Mouse (Mus musculus) CH12.LX (cell line): Measurements from ENCODE around the gene Hoxb7. TPM values are rescaled to one million over a fixed set of nuclear protein-coding genes. Genes with fewer than 3 reads are reported as not detected.

Experiments
- DNase-seq: peaks from one replicate; pipeline ENCODE4 v3.0.0-alpha.2; 2013; ENCODE audit errors: extremely low read depth
- H3K27ac ChIP-seq: 2 replicates; pipeline ENCODE4 v1.5.1; 2012; ENCODE audit warnings: low read depth, mild to moderate bottlenecking, control low read depth, moderate library complexity; ENCODE audit not compliant: insufficient read depth
- H3K27me3 ChIP-seq: replicated peaks from 2 replicates; pipeline ENCODE3; 2012; ENCODE audit warnings: inconsistent platforms
- H3K36me3 ChIP-seq, 2 experiments: replicated peaks in 1 of 2; 2 replicates each; pipeline versions ENCODE3 to v1.6.1; 2012; ENCODE audit warnings: inconsistent platforms in 1 of 2, low read length in 1 of 2, mild to moderate bottlenecking in 1 of 2, mixed read lengths in 1 of 2, moderate library complexity in 1 of 2; ENCODE audit not compliant: control insufficient read depth in 1 of 2, insufficient read depth in 1 of 2
- H3K4me1 ChIP-seq, 2 experiments: 2 replicates each; pipeline ENCODE4 v1.6.1; 2012; ENCODE audit warnings: inconsistent platforms in 1 of 2, moderate library complexity in 1 of 2; ENCODE audit not compliant: insufficient read depth in 2 of 2, control insufficient read depth in 1 of 2
- H3K4me2 ChIP-seq: 2 replicates; pipeline ENCODE4 v1.6.1; 2012; ENCODE audit warnings: low read depth, mild to moderate bottlenecking, control low read depth; ENCODE audit not compliant: poor library complexity, insufficient read depth, severe bottlenecking
- H3K4me3 ChIP-seq, 3 experiments: fragments of 150-350 bp in 1 of 3; sonication (generic) in 1 of 3; replicated peaks in 1 of 3; 2 replicates each; pipeline versions ENCODE3 to v1.5.1; 2011 to 2012; ENCODE audit warnings: low read depth in 2 of 3, low read length in 2 of 3, mild to moderate bottlenecking in 2 of 3, moderate library complexity in 2 of 3, control low read depth in 1 of 3, improper control_type of control experiment in 1 of 3, inconsistent platforms in 1 of 3, mixed read lengths in 1 of 3; ENCODE audit not compliant: poor library complexity in 1 of 3
- H3K79me2 ChIP-seq: replicated peaks from 2 replicates; pipeline ENCODE4 v1.6.1; 2012; ENCODE audit warnings: mild to moderate bottlenecking, moderate library complexity; ENCODE audit not compliant: control insufficient read depth, poor library complexity, insufficient read depth, severe bottlenecking; ENCODE audit errors: extremely low read depth
- H3K9ac ChIP-seq: 2 replicates; pipeline ENCODE4 v1.6.1; 2012; ENCODE audit warnings: low read depth, mild to moderate bottlenecking, control low read depth, moderate library complexity; ENCODE audit not compliant: insufficient read depth
- H3K9me3 ChIP-seq: replicated peaks from 2 replicates; pipeline ENCODE3; 2012; ENCODE audit warnings: low read length, inconsistent platforms, mixed read lengths
- CHD1 ChIP-seq: IDR thresholded peaks from 2 replicates; pipeline ENCODE4 v1.6.1; 2012; ENCODE audit warnings: low read depth, low read length, improper control_type of control experiment, inconsistent platforms
- CTCF ChIP-seq, 2 experiments: IDR thresholded peaks in 1 of 2; conservative IDR thresholded peaks in 1 of 2; 2 replicates each; pipeline ENCODE4 v1.5.1; 2011 to 2012; ENCODE audit warnings: low read depth in 2 of 2, low read length in 2 of 2, improper control_type of control experiment in 1 of 2, inconsistent platforms in 1 of 2, mild to moderate bottlenecking in 1 of 2, moderate library complexity in 1 of 2
- IRF4 ChIP-seq: IDR thresholded peaks from 2 replicates; pipeline ENCODE4 v1.6.1; 2014; ENCODE audit warnings: low read depth, mild to moderate bottlenecking, inconsistent platforms, low read length, improper control_type of control experiment
- JUN ChIP-seq: IDR thresholded peaks from 2 replicates; pipeline ENCODE4 v1.6.1; 2011; ENCODE audit warnings: low read depth, mild to moderate bottlenecking, low read length, improper control_type of control experiment, moderate library complexity; ENCODE audit not compliant: insufficient read depth
- MAZ ChIP-seq: IDR thresholded peaks from 2 replicates; pipeline ENCODE4 v1.6.1; 2012; ENCODE audit warnings: low read depth, mild to moderate bottlenecking, inconsistent platforms, low read length, improper control_type of control experiment, moderate library complexity
- MEF2A ChIP-seq: IDR thresholded peaks from 2 replicates; pipeline ENCODE4 v1.6.1; 2014; ENCODE audit warnings: low read depth, mild to moderate bottlenecking, inconsistent platforms, low read length, improper control_type of control experiment, borderline replicate concordance
- NELFE ChIP-seq: IDR thresholded peaks from 2 replicates; pipeline ENCODE4 v1.6.1; 2011; ENCODE audit warnings: low read depth, low read length, improper control_type of control experiment
- POLR2A ChIP-seq: IDR thresholded peaks from 2 replicates; pipeline ENCODE4 v1.6.1; 2011; ENCODE audit warnings: low read depth, mild to moderate bottlenecking, improper control_type of control experiment, low read length
- RAD21 ChIP-seq: IDR thresholded peaks from 2 replicates; pipeline ENCODE4 v1.6.1; 2011; ENCODE audit warnings: low read depth, mild to moderate bottlenecking, low read length, improper control_type of control experiment, moderate library complexity
- dilution Hi-C: fragments of 300-500 bp; cut with MboI; formaldehyde crosslinking; loops from 2 replicates; pipeline ENCODE4 v1.14.3; 2020; ENCODE audit warnings: low sequenced_read_pairs; ENCODE audit not compliant: extremely low pct_unique_long_range_greater_than_20kb, extremely low pct_ligation_motif_present
- in situ Hi-C: fragments of 300-500 bp; cut with MboI; formaldehyde crosslinking; loops from 3 replicates; pipeline ENCODE4 v1.14.3; 2019; ENCODE audit warnings: low sequenced_read_pairs, low pct_ligation_motif_present, low pct_unique_long_range_greater_than_20kb, mixed read lengths
- polyA plus RNA-seq: library from polyadenylated mRNA; unstranded; fragments of >175 nt; gene quantifications from 2 replicates; pipeline ENCODE4 v1.2.1, GENCODE M21; 2012; ENCODE audit warnings: low read depth; ENCODE audit not compliant: insufficient read length
- total RNA-seq, 2 experiments: library from RNA; depleted of rRNA; stranded (reverse); fragments of 300-350 nt in 1 of 2; fragments of >200 nt in 1 of 2; gene quantifications; 2 replicates each; pipeline ENCODE4 v1.2.3; 2012 to 2014

Gene Hoxb7
- total and polyA plus RNA-seq, 3 experiments: not detected

DNA sequence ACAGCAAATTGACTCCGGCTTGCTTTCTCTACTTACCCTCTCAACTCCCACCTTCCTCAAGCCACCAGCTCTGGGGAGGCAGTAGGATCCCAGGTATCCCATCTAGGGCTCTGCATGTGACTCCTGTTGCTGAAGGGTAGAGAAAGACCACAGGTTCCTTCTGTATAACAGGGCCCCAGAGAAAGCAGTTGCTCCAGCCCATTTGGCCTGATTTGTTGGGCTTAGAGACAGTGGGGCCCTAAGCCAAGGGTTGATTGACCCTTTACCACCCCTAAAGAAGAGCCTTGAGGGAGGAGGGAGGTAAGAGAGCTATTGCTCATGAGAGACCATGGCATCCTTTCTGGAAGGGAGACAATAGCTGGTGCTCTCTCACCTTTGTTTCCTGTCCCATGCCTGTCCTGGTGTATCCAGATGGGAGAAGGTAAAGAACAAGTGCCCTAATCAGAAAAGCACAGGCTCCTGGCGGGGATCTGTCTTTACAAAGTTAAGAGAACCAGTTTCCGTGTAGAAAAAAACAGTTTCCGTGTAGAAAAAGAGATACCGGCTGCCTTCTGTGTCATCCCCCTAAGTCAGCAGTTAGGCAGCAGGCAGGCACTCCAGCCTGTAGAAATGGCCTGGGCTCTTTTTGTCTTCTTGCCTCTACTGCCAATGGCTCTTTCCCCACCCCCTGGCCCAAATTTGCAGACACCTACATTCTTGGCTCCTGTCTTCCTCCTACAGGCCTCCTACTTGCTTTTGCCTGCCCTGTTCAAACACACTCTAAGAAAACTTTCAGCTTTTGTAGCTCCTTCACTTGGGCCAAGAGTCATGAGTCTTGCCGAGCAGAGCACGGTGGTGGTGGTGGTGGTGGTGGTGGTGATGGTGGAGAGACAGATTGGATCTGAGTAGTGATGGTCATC lies 52.8 kb downstream of the Hoxb7 start:
- H3K36me3 ChIP-seq: peaks cover 0 to 2% of the 10 kb centered on the region in 2 experiments
- H3K4me2 ChIP-seq: no peak overlapping the region
- in situ Hi-C loops: loop anchor here (5.0 kb wide), 1 partner anchor 33 kb away; no protein-coding TSS in a partner anchor
- no peak overlapping the region for H3K4me3 ChIP-seq
- peaks cover 3 to 8% of the 10 kb centered on the region in 2 experiments; a peak in 2 of 4 replicates for H3K4me1 ChIP-seq
- no peak for DNase-seq
- no peaks in the 10 kb centered on the region for H3K79me2 ChIP-seq
- H3K27ac ChIP-seq: no peak overlapping the region
- dilution Hi-C loops: no loop called here
- H3K27me3 ChIP-seq: peaks cover 10% of the 10 kb centered on the region
- peaks cover 2% of the 10 kb centered on the region for H3K9me3 ChIP-seq
- TF ChIP-seq CHD1 (no peak), MEF2A (no peak), RAD21 (no peak), JUN (no peak), NELFE (no peak), MAZ (no peak), IRF4 (no peak), POLR2A (no peak), CTCF (conservative IDR thresholded peaks at IDR 0.05 in 1 of 2, IDR thresholded peaks at IDR 0.05 in 1 of 2; ENCODE audit: low read depth in 2 of 2, low read length in 2 of 2) (no peak)
- TF ChIP-seq, all 38 proteins: peak for 0
- no peak overlapping the region for H3K9ac ChIP-seq

Other genes with a start within 250 kb of the Hoxb7 start
- 51.3 and 60.4 TPM in 2 replicates for gene Ube2z, start 221.2 kb upstream of the Hoxb7 start, total RNA-seq (2012; rRNA removed)
- gene Ube2z, start 221.2 kb upstream of the Hoxb7 start, total RNA-seq (2014; rRNA removed): 62.1 and 64.2 TPM in 2 replicates
- 66.0 and 67.8 TPM in 2 replicates for gene Ube2z, start 221.2 kb upstream of the Hoxb7 start, polyA plus RNA-seq
- 851 and 995 TPM in 2 replicates for gene Atp5g1, start 211.0 kb upstream of the Hoxb7 start, total RNA-seq (2012; rRNA removed)
- gene Atp5g1, start 211.0 kb upstream of the Hoxb7 start, total RNA-seq (2014; rRNA removed): 669 and 778 TPM in 2 replicates
- gene Atp5g1, start 211.0 kb upstream of the Hoxb7 start, polyA plus RNA-seq: 788 and 969 TPM in 2 replicates
- gene Calcoco2, start 174.7 kb upstream of the Hoxb7 start, total RNA-seq (2012; rRNA removed): not detected in 2 replicates
- not detected in 2 replicates for gene Calcoco2, start 174.7 kb upstream of the Hoxb7 start, total RNA-seq (2014; rRNA removed)
- gene Calcoco2, start 174.7 kb upstream of the Hoxb7 start, polyA plus RNA-seq: not detected in 2 replicates
- not detected in 2 replicates for gene Ttll6, start 152.8 kb upstream of the Hoxb7 start, total RNA-seq (2012; rRNA removed)
- not detected in 2 replicates for gene Ttll6, start 152.8 kb upstream of the Hoxb7 start, total RNA-seq (2014; rRNA removed)
- 0.09 TPM in 1 of 2 replicates, not detected in the other for gene Ttll6, start 152.8 kb upstream of the Hoxb7 start, polyA plus RNA-seq
- gene Hoxb13, start 92.3 kb upstream of the Hoxb7 start, total RNA-seq (2012; rRNA removed): 0.08 TPM in 2 replicates
- gene Hoxb13, start 92.3 kb upstream of the Hoxb7 start, total RNA-seq (2014; rRNA removed): not detected in 2 replicates
- 0.15 TPM in 1 of 2 replicates, not detected in the other for gene Hoxb13, start 92.3 kb upstream of the Hoxb7 start, polyA plus RNA-seq
- not detected in 2 replicates for gene Hoxb9, start 15.2 kb upstream of the Hoxb7 start, total RNA-seq (2012; rRNA removed)
- not detected in 2 replicates for gene Hoxb9, start 15.2 kb upstream of the Hoxb7 start, total RNA-seq (2014; rRNA removed)
- gene Hoxb9, start 15.2 kb upstream of the Hoxb7 start, polyA plus RNA-seq: not detected in 2 replicates
- not detected in 2 replicates for gene Hoxb8, start 4.7 kb upstream of the Hoxb7 start, total RNA-seq (2012; rRNA removed)
- gene Hoxb8, start 4.7 kb upstream of the Hoxb7 start, total RNA-seq (2014; rRNA removed): not detected in 2 replicates
- not detected in 2 replicates for gene Hoxb8, start 4.7 kb upstream of the Hoxb7 start, polyA plus RNA-seq
- 0.34 and 1.1 TPM in 2 replicates for gene Hoxb6, start 5.9 kb downstream of the Hoxb7 start, total RNA-seq (2012; rRNA removed)
- 0.12 TPM in 1 of 2 replicates, not detected in the other for gene Hoxb6, start 5.9 kb downstream of the Hoxb7 start, total RNA-seq (2014; rRNA removed)
- 0.31 and 0.53 TPM in 2 replicates for gene Hoxb6, start 5.9 kb downstream of the Hoxb7 start, polyA plus RNA-seq
- gene Hoxb5, start 16.7 kb downstream of the Hoxb7 start, total RNA-seq (2012; rRNA removed): 0.04 and 0.08 TPM in 2 replicates
- not detected in 2 replicates for gene Hoxb5, start 16.7 kb downstream of the Hoxb7 start, total RNA-seq (2014; rRNA removed)
- gene Hoxb5, start 16.7 kb downstream of the Hoxb7 start, polyA plus RNA-seq: 0.13 TPM in 1 of 2 replicates, not detected in the other
- 2.9 and 3.3 TPM in 2 replicates for gene Hoxb4, start 31.6 kb downstream of the Hoxb7 start, total RNA-seq (2012; rRNA removed)
- gene Hoxb4, start 31.6 kb downstream of the Hoxb7 start, total RNA-seq (2014; rRNA removed): 2.5 and 2.7 TPM in 2 replicates
- gene Hoxb4, start 31.6 kb downstream of the Hoxb7 start, polyA plus RNA-seq: 5.5 and 5.6 TPM in 2 replicates
- 0.08 and 0.21 TPM in 2 replicates for gene Hoxb3, start 36.7 kb downstream of the Hoxb7 start, total RNA-seq (2012; rRNA removed)
- 0.07 TPM in 1 of 2 replicates, not detected in the other for gene Hoxb3, start 36.7 kb downstream of the Hoxb7 start, total RNA-seq (2014; rRNA removed)
- 0.29 and 0.59 TPM in 2 replicates for gene Hoxb3, start 36.7 kb downstream of the Hoxb7 start, polyA plus RNA-seq
- not detected in 2 replicates for gene Hoxb2, start 63.9 kb downstream of the Hoxb7 start, total RNA-seq (2012; rRNA removed)
- gene Hoxb2, start 63.9 kb downstream of the Hoxb7 start, total RNA-seq (2014; rRNA removed): not detected in 2 replicates
- gene Hoxb2, start 63.9 kb downstream of the Hoxb7 start, polyA plus RNA-seq: not detected in 2 replicates
- not detected in 2 replicates for gene Hoxb1, start 79.1 kb downstream of the Hoxb7 start, total RNA-seq (2012; rRNA removed)
- not detected in 2 replicates for gene Hoxb1, start 79.1 kb downstream of the Hoxb7 start, total RNA-seq (2014; rRNA removed)
- gene Hoxb1, start 79.1 kb downstream of the Hoxb7 start, polyA plus RNA-seq: not detected in 2 replicates
- not detected in 2 replicates for gene Skap1, start 178.0 kb downstream of the Hoxb7 start, total RNA-seq (2012; rRNA removed)
- gene Skap1, start 178.0 kb downstream of the Hoxb7 start, total RNA-seq (2014; rRNA removed): not detected in 2 replicates
- not detected in 2 replicates for gene Skap1, start 178.0 kb downstream of the Hoxb7 start, polyA plus RNA-seq